Mouse (Mus musculus) T-helper 1 cell (primary cell): Measurements from ENCODE around the gene Fosl1.
"Not testable (repeated sequence)": the region's sequence is repeated elsewhere in the genome, so short reads cannot be mapped to it uniquely, and the experiment has no call there.

Source experiments
- in situ Hi-C: fragments of 300-600 bp; cut with MboI, MseI; formaldehyde crosslinking; loops from one replicate; pipeline ENCODE4 v1.15.1; 2025; ENCODE audit warnings: high pct_unique_total_duplicates

The Fosl1 gene

DNA sequence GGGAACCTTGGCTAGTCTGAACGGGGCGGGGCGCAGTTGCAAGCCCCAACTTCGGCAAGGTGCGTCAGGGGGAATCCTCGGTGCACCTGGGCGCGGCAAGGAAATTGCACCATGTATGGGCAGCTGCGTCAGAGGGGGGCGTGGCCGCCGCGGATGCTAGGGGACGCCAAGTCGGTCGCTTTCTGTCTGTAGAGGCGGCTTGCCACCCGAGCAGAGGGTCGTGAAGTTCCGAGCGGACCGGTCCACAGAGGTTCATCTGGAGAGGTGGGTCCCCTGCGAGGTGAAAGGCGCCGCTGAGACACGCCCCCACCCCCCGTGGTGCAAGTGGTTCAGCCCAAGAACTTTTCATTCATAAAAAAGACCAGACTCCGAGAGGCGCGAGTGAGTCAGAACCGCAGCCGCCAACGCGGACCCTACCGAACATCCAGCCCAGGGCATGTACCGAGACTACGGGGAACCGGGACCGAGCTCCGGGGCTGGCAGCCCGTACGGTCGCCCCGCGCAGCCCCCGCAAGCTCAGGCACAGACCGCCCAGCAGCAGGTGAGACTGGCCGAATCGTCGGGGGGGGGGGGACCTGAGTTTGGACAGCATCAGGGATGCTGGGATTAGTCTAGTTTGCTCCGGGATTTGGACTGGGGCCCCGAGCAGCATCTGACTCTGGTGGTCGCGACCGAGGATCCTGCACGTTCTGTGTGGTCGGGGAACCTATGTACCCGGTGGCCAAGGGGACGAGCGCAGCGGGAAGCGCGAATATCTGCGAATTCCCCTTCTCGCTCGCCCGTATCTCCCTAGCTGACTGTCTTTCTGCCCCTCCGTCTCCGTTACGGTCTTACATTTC, at the start of gene Fosl1:
Gene Fosl1 (plus strand): TSS at position 33 of the 839 bp plus-strand sequence.
- in situ Hi-C loops: no loop called here

GRCm38 (mm10) chr19:5401073-5401472, 46.3 kb upstream of the Fosl1 start:
- in situ Hi-C loops: not testable (repeated sequence)

DNA sequence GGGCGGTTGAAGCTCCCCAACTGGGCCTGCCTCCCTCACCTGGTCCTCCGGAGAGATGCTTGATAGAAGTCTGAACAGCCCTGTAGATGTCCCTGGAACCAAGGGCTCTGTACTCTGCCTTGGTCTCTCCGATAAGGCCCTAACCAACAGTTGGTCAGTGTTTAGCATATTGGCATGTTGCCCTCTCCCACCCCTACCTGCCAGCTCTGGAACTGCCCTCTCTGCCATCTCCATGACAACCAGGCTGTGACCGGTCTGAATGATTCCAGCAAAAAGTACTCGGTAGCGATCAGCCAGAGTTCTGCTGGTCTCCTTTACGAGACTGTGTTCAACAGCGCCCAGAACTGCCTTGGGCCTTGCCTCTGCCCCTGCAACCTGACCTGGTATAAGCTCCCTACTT, 45.1 kb upstream of the Fosl1 start, which contains the start of gene Tsga10ip:
Gene Tsga10ip (minus strand): TSS at position 234 of the 400 bp plus-strand sequence.
- in situ Hi-C loops: no loop called here

GRCm38 (mm10) chr19:5405924-5406323, 41.4 kb upstream of the Fosl1 start:
- in situ Hi-C loops: no loop called here

GRCm38 (mm10) chr19:5406531-5407126, 40.7 kb upstream of the Fosl1 start:
- in situ Hi-C loops: not testable (repeated sequence)

DNA sequence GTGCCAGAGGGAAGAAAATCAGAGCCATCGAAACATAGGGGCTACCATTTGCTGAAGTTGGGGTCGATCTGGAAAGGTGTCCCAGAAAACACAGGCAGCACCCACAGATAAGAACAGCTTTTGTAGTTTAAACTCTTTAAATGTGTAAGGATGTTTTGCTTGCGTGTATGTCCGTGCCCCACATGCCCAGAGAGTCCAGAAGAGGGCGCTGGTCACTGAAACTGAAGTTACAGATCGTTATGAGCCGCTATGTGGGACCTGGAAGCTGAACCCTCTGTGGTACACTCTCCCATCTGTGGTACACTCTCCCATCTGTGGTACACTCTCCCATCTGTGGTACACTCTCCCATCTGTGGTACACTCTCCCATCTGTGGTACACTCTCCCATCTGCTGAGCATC, 40.2 kb upstream of the Fosl1 start:
- in situ Hi-C loops: no loop called here

GRCm38 (mm10) chr19:5408057-5409001, 39.0 kb upstream of the Fosl1 start:
- in situ Hi-C loops: no loop called here

DNA sequence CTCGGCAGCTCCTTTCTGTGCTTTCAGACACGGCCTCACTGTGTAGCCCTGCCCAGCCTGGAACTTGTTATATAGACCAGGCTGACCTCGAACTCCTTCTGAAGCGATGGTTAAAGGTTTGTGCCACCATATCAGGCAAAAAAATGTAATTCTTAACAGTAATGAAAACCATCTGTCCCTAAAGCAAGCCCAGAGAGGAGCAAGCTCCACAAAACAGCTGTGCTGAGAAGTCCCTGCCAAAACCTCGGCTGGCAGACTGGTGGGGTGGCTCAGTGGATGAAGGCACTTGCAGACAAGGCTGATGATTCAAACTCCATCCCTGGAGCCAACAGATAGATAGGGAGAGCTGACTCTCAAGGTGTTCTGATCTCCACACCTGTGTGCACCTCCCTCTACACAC, 38.3 kb upstream of the Fosl1 start:
- in situ Hi-C loops: no loop called here

DNA sequence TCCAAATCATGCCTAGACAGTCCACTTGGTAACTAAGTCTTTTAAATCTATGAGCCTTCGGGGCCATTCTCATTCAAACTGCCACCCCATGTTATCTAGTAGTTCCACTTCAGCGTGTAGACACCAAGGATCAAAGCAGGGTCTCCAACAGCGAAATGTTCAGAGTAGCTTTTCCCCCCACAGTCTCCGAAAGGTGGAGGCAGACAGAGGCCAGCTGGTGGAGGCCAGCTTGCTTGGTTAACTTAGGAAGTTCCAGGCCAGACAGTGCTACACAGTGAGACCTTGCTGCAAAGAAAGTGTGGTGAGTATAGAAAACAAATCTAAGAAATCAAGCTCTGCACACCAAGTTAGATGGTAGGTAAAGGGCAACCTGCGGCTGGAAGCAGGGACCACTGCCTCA, 36.7 kb upstream of the Fosl1 start:
- in situ Hi-C loops: no loop called here

DNA sequence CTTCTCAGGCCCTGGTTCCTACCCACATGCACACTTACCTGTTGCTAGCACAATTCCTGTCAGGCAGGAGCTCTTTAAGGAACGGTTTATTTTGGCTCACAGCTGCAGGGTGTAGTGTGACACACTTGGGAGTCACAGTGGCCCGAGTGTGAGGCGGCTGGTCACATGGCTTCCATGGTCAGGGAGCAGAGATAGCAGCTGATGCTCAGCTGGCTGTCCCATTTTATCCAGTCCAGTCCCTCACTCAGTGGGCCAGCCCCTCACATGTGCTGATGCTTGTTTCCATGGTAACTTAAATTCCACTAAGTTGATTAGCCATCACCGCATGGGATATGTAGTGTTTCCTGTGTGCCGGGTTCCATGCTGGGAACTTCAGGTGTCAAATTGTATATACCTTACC, 35.4 kb upstream of the Fosl1 start:
- in situ Hi-C loops: no loop called here

DNA sequence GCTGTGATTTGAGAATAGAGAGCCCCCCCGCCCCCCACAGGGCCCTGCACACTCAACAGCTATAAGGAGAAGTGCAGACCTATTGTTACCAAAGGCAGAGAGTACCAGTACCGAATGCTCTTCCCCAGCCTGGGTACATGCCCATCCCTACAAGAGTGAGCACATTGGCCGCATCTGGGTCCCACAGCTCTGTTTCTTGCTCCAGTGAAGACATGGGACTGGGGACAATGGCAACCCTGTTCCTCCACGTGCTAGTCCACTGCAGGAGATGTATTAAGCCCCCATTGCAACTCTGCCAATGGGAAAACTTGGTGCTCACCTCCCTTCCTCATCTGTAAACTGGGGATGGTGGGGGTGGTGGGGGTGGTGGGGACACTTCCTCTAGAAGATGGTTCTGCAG, 33.5 kb upstream of the Fosl1 start:
- in situ Hi-C loops: no loop called here

DNA sequence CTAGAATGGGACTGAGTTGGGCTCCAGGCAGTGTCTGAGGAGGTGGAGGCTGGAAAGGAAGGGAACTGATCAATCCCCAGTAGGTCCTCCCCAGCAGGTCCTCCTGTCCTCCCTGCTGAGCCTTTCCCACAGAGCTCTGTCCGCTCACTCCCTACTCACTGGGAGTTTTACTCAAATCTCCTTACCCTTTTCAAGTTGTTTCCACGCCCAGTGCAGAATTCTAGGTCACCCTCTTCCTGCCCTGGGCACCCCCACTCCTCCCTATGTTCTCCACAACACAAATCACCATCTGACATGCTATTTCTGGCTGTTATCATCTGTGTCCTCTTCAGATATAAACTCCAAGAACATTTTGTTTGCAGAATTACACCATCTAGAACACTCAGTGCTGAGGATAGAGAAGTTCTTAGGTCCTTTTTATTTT, 32.8 kb upstream of the Fosl1 start:
- in situ Hi-C loops: no loop called here

GRCm38 (mm10) chr19:5418750-5419466, 28.4 kb upstream of the Fosl1 start:
- in situ Hi-C loops: no loop called here

DNA sequence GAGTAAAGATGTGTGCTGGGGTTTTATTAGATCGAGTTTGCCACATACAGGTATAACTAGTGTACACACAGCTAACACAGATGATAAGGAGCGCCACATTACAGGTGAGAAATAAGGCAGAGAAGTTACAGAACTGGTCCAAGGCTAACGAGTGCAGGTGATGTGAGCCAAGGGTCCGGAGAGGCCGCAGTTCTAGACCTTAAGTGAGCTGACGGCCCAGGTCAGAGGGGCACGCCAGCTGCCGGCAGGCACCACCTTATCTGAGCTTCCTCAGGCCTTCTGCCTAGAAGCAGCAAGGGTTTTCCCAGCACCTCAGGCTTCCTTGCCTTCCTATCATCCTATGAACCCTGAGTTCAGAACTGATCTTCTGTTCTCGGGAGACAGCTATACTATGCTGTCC, 27.7 kb upstream of the Fosl1 start:
- in situ Hi-C loops: no loop called here

DNA sequence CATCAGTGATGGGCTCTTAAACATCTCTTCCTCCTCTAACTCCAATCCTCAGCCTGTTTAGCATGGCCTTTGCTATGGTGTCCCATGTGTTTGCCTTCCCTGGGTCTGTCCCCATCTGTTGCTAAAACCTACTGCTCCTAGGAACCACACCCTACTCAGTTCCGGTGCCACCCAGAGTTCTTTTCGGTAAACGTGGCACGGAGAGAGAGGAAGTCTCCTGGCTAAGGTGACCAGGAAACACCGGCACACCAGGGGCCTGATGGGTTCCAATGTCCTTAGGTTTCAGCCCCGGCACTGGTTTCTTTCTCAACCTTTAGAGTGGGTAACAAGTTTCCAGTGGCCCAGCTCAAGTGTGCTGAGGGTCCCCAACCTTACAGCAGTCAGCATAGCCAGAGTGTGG, 26.8 kb upstream of the Fosl1 start:
- in situ Hi-C loops: no loop called here

- in situ Hi-C loops: no loop called here
Observed at GRCm38 (mm10) chr19:5421784-5422183, 25.6 kb upstream of the Fosl1 start.

DNA sequence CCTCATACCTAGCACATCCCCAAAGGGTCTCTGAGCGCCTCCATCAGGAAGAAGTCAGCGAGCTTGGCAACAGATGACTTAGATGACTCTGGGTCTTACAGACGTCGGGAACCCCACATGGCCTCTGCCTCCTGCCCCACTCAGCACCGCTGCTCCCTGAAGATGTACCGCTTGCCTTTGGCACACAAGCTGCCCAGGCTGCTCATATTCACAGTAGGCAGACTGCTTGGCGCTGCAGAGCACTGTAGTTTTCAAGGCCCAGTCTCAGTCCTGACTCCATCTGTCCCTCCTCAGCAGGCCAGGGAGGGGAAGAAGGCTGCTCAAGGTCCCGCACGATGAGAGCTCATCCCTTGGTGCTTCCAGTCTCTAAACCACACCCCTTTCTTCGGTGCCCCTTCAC, 25.1 kb upstream of the Fosl1 start:
- in situ Hi-C loops: no loop called here

DNA sequence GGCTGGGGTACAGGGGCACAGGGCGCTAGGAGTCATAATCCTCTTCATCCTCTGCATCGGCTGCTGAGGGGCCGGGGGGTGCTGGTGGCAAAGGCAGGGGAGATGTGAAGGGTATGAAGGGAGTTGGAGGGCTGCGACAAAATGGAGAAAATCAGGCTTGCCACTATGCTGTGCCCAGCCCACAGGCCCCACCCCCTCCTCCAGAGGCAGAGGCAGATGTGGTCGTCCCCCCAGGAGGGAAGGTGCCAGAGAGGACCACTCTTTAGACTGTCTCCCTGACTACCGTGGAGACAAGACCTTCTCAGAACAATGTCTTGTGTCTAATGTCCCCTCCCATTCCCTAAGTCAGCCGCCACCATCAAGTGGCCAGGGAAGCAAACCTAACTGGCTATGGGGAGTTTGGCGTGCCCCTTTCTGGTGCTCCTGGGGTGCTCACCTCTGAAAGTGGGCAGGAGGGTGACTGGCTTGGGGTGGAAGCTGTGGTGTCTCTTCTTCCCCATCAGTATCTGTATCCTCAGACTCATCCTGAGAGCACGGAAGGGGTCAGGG, 24.4 kb upstream of the Fosl1 start:
- in situ Hi-C loops: no loop called here

- in situ Hi-C loops: no loop called here
Observed at GRCm38 (mm10) chr19:5423561-5423960, 23.8 kb upstream of the Fosl1 start.

- in situ Hi-C loops: no loop called here
Observed at GRCm38 (mm10) chr19:5424092-5424781, 23.1 kb upstream of the Fosl1 start.
